Mouse (Mus musculus) heart, postnatal 0 days (tissue): ENCODE measurements around the gene Tmem263. TPM values are rescaled to one million over a fixed set of nuclear protein-coding genes. Genes with fewer than 3 reads are reported as not detected.

Experiments
- ATAC-seq: fragments of 200-750 bp; cut with Nextera tagmentation; 2 replicates; pipeline ENCODE4 v1.8.0; 2017; ENCODE audit warnings: low read depth, moderate number of reproducible peaks, moderate library complexity; ENCODE audit not compliant: insufficient read depth
- DNase-seq: peaks from one replicate; pipeline ENCODE4 v3.0.0-alpha.2; 2016; ENCODE audit warnings: low spot score
- H3K27ac ChIP-seq: fragments of 300-500 bp; sonication (generic); 2 replicates; pipeline ENCODE4 v1.5.1; 2014; ENCODE audit warnings: low read depth, mild to moderate bottlenecking
- H3K27me3 ChIP-seq: fragments of 300-500 bp; sonication (generic); 2 replicates; pipeline ENCODE4 v1.6.1; 2014; ENCODE audit warnings: low read length, mixed read lengths; ENCODE audit not compliant: control insufficient read depth, insufficient read depth
- H3K36me3 ChIP-seq: fragments of 300-500 bp; sonication (generic); replicated peaks from 2 replicates; pipeline ENCODE4 v1.6.1; 2014; ENCODE audit warnings: low read length, mixed read lengths; ENCODE audit not compliant: control insufficient read depth, insufficient read depth
- H3K4me1 ChIP-seq: fragments of 300-500 bp; sonication (generic); 2 replicates; pipeline ENCODE4 v1.6.1; 2014; ENCODE audit warnings: antibody characterized with exemption; ENCODE audit not compliant: control insufficient read depth, insufficient read depth
- H3K4me2 ChIP-seq: fragments of 300-500 bp; sonication (generic); 2 replicates; pipeline ENCODE4 v1.6.1; 2014; ENCODE audit warnings: low read depth, mild to moderate bottlenecking, low read length, moderate library complexity
- H3K4me3 ChIP-seq: fragments of 300-500 bp; sonication (generic); 2 replicates; pipeline ENCODE4 v1.5.1; 2014; ENCODE audit warnings: low read depth, low read length
- H3K9ac ChIP-seq: fragments of 300-500 bp; sonication (generic); replicated peaks from 2 replicates; pipeline ENCODE4 v1.6.1; 2014; ENCODE audit warnings: low read depth, low read length, mixed read lengths
- H3K9me3 ChIP-seq: fragments of 300-500 bp; sonication (generic); replicated peaks from 2 replicates; pipeline ENCODE4 v1.6.1; 2016; ENCODE audit warnings: low read length; ENCODE audit not compliant: control insufficient read depth
- CTCF ChIP-seq: IDR thresholded peaks from 2 replicates; pipeline ENCODE4 v1.5.1; 2016; ENCODE audit warnings: antibody characterized with exemption, control low read depth, low read depth
- EP300 ChIP-seq: IDR thresholded peaks from 2 replicates; pipeline ENCODE4 v1.6.1; 2016; ENCODE audit warnings: antibody characterized with exemption, low read depth
- WGBS: fragments of 180-500 bp; shearing (Covaris S2); extraction: QIAGEN DNeasy Blood & Tissue Kit; methylation state at CpG from one replicate; pipeline ENCODE4 v1.1.7; 2014; 5-methylcytosine and 5-hydroxymethylcytosine counted together
- polyA plus RNA-seq: library from polyadenylated mRNA; unstranded; fragments of >200 nt; fragmentation: Nextera tagmentation; extraction: Ambion mirVana; gene quantifications from 2 replicates; pipeline ENCODE4 v1.2.1, GENCODE M21; 2015
- total RNA-seq: library from RNA; depleted of rRNA; stranded (reverse); fragments of >200 nt; gene quantifications from 2 replicates; pipeline ENCODE4 v1.2.3, GENCODE M21; 2014; ENCODE audit warnings: low replicate concordance

The Tmem263 gene
- total and polyA plus RNA-seq, 2 experiments from 2014 or later, result 21.6 to 32.9 TPM

GRCm38 (mm10) chr10:85114409-85114808 is 12.0 kb downstream of the Tmem263 start:
- no peak for TF ChIP-seq CTCF
- TF ChIP-seq EP300, result no peak
- DNase-seq (no peak), ATAC-seq (no peak)
- H3K27me3 ChIP-seq, result no peaks in the 10 kb centered on the region
- no peak overlapping the region for H3K27ac ChIP-seq
- H3K4me1 ChIP-seq, result no peaks in the 10 kb centered on the region
- no peak overlapping the region for H3K4me2 ChIP-seq
- H3K36me3 ChIP-seq, result peaks cover 22% of the 10 kb centered on the region; the same call in 1 of the 2 replicates
- H3K9ac ChIP-seq, result no peak overlapping the region
- 70% methylated on average over 4 of the region's 4 CpGs for WGBS
- no peaks in the 10 kb centered on the region for H3K9me3 ChIP-seq
- H3K4me3 ChIP-seq, result no peak overlapping the region

- Histone ChIP-seq H3K9ac (no peak overlapping the region), H3K27me3 (no peaks in the 10 kb centered on the region), H3K4me2 (no peak overlapping the region), H3K4me3 (no peak overlapping the region), H3K27ac (no peak overlapping the region), H3K4me1 (0 out of 2 replicates have a peak, but pooled peaks cover 5% of the 10 kb centered on the region), H3K9me3 (no peaks in the 10 kb centered on the region), H3K36me3 (peaks cover 20% of the 10 kb centered on the region)
- 82% methylated on average over 13 of the region's 13 CpGs for WGBS
- no peak for DNase-seq
- no peak for ATAC-seq
- no peak for TF ChIP-seq EP300
- no peak for TF ChIP-seq CTCF
Measured at GRCm38 (mm10) chr10:85125184-85125583, 22.8 kb downstream of the Tmem263 start.

DNA sequence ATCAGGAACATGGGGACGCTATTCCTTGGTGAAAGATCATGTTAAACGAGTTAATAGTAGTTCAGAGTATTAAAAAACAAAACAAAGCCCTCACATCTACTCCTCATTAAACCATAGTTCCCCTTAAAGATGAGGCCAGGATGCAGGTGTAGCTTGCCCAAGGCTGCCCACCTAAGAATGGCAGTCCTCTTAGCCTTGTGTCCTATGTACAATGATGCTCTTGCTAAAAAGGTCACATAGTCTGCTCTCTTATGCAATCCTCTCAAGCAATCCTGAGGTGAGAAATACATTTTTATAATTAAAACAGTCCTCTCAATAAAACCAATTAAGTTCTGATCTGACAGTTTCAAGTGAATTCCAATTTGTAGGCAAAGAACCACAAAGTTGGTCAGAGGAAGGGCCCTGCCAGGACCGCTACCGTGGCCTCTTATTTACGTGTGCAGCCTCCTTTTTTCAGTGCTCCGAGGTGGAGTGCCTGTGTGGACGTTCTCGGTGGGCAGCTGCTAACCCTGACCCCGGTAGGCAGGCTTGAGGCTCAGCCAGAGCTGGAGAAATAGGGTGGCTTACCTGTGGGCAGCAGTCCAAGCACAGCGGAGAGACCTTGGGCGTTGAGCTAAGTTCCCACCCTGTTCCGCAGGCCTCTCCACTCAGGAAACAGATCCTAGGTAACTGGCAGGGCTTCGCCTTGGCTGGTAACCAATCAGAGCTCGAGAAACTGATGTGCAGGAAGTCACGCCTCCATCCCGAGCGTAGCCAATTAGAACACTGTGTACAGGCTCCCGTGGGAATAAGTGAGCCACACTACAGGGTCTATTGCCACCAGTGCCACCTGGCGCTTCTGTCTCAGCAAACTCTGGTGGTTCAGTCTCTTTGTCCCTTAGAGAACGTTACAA is 25.2 kb downstream of the Tmem263 start, which contains the start of gene Mterf2:
Gene Mterf2 (minus strand): TSS at position 633 of the 893 bp plus-strand sequence.
- H3K9ac ChIP-seq, result peak within 1 kb of the TSS; percentile 59
- 7% methylated on average over 20 of the region's 20 CpGs for WGBS
- peaks cover 8% of the 10 kb centered on the region; the same call in 1 of the 2 replicates for H3K36me3 ChIP-seq
- peak within 1 kb of the TSS; percentile 30 for H3K27ac ChIP-seq
- ATAC-seq, result peak; percentile 100
- peak; percentile 99 for DNase-seq
- TF ChIP-seq CTCF (peak; percentile 22; the same call in 1 of the 2 replicates), EP300 (no peak)
- H3K4me3 ChIP-seq, result peak within 1 kb of the TSS; percentile 75
- 0 out of 2 replicates have a peak, but pooled peaks cover 5% of the 10 kb centered on the region for H3K4me1 ChIP-seq
- H3K27me3 ChIP-seq, result no peaks in the 10 kb centered on the region
- no peaks in the 10 kb centered on the region for H3K9me3 ChIP-seq
- H3K4me2 ChIP-seq, result peak within 1 kb of the TSS; percentile 65

DNA sequence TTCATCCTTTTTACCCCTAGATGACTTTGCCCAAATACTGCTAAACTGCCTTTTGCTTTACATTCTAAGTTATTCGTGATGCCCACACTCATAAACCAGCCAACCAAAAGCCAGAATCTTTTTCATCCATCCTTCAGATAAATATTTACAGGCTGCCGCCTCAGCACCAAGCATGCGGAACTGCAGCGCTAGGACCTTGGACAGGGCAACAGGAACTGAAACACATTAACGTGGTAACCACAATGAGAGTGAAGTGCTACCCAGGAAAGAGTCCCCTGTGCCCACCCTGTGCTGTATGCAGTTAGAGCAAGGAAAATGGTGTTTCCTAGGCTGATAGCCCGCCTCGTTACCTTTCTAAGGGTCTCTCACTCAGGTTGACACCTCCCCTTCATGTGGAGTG is 26.0 kb downstream of the Tmem263 start:
- TF ChIP-seq EP300 (no peak), CTCF (no peak)
- Histone ChIP-seq H3K27ac (peak overlapping the region; percentile 30), H3K4me3 (peak overlapping the region; percentile 75), H3K27me3 (no peaks in the 10 kb centered on the region), H3K4me1 (0 out of 2 replicates have a peak, but pooled peaks cover 5% of the 10 kb centered on the region), H3K4me2 (peak overlapping the region; percentile 65), H3K9ac (no peak overlapping the region), H3K36me3 (peaks cover 10% of the 10 kb centered on the region; the same call in 1 of the 2 replicates), H3K9me3 (no peaks in the 10 kb centered on the region)
- DNase-seq (no peak), ATAC-seq (peak; percentile 22; the same call in 1 of the 2 replicates)
- 12% methylated on average over 7 of the region's 7 CpGs for WGBS

DNA sequence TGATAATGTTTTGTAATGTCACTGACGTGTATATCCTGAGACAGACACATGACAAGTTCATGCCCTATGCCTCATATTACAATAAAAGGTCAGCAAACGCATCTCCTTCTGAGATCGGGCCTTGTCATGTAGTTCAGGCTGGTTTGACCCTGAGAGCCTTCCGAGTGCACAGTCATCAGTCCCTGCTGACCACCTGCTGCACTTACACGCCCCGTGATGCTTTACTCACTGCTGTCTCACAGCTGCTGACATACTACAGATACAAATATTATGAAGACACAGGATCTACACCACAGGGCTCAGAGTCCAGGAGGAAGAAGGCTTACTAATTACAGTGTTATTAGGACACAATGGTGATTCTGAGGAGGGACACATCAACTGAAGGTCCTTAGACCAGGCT is 34.1 kb downstream of the Tmem263 start:
- WGBS, result 83% methylated on average over 6 of the region's 6 CpGs
- no peaks in the 10 kb centered on the region for H3K9me3 ChIP-seq

More for the DNA sequence above, 34.1 kb downstream of the Tmem263 start:
- TF ChIP-seq CTCF (no peak), EP300 (no peak)
- ATAC-seq (no peak), DNase-seq (no peak)
- no peak overlapping the region for H3K9ac ChIP-seq
- peaks cover 14% of the 10 kb centered on the region; the same call in 1 of the 2 replicates for H3K36me3 ChIP-seq
- H3K27me3 ChIP-seq, result no peaks in the 10 kb centered on the region
- no peaks in the 10 kb centered on the region for H3K4me1 ChIP-seq
- no peak overlapping the region for H3K4me2 ChIP-seq
- no peak overlapping the region for H3K4me3 ChIP-seq
- H3K27ac ChIP-seq, result no peak overlapping the region
